Mouse (Mus musculus): ENCODE measurements around the gene Sec14l1.

DNA sequence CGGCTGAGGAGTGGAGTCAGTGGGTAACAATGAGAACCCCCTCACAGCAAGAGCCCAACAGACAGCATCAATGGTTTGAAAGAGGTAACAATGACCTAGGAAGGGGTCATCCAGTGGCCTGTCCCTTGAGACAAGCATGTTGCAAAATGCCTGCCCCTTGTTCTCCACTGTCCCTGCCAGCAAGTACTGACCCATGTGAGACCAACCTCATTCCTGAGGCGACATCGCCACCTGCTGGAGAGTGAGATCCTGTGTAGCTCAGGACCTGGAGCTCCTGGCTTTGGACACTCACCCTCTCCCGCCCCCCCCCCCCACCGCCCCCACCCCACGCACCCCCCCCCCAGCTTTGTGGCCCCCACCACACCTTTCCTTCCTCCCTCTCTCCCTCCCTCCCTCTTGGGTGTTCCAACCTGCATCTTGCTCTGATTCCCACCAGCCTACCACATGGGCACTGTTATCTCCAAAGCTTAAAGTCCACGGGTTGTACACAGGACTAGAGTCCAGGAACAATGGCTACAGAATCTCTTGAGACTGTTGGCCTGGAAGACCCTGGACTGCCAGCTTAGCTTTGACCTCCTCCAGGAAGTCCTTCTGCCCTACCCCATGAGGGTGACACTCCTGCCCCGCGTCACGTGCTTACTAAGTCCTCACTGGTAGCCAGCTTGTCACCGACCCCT lies 62.5 kb downstream of the Sec14l1 start:
- peak; percentile 45; the same call in 1 of the 2 replicates for TF ChIP-seq CTCF (IDR thresholded peaks at IDR 0.05; ENCODE audit: low read depth, low read length)
- TF ChIP-seq GATA1 (IDR thresholded peaks at IDR 0.05; ENCODE audit: borderline replicate concordance, low read length) = no peak
- no peak for TF ChIP-seq TAL1 (conservative IDR thresholded peaks at IDR 0.05; ENCODE audit: low read depth, low read length)
- no peak for TF ChIP-seq GATA2 (IDR thresholded peaks at IDR 0.05; ENCODE audit: borderline replicate concordance, low read depth, low read length)
